Mouse (Mus musculus): ENCODE data around the gene Gstk1. TPM values are rescaled to one million over a fixed set of nuclear protein-coding genes. Genes with fewer than 3 reads are reported as not detected.

Gstk1 gene
- polyA plus RNA-seq (2015; fragmentation: Nextera tagmentation; extraction: Ambion mirVana), result 22.8 and 23.8 TPM in 2 replicates

GRCm38 (mm10) chr6:42245711-42246353, at the start of gene Gstk1:
Gene Gstk1, plus strand, starts transcription at chr6:42245935.
- H3K27ac ChIP-seq (ENCODE audit: low read length), result no peak within 1 kb of the TSS
- no peaks in the 10 kb centered on the region for H3K9me3 ChIP-seq (replicated peaks; ENCODE audit: control insufficient read depth, low read length)
- 2% methylated on average over 28 of the region's 28 CpGs for WGBS
- 0 out of 2 replicates have a peak, but pooled peaks cover 3% of the 10 kb centered on the region for H3K4me1 ChIP-seq (ENCODE audit: control insufficient read depth, insufficient read depth, low read length)
- no peaks in the 10 kb centered on the region for H3K27me3 ChIP-seq (ENCODE audit: control insufficient read depth, insufficient read depth, low read length)
- no peaks in the 10 kb centered on the region for H3K36me3 ChIP-seq (ENCODE audit: control insufficient read depth, insufficient read depth, low read length)
- peak within 1 kb of the TSS; percentile 53 for H3K9ac ChIP-seq (ENCODE audit: low read length)
- peak within 1 kb of the TSS; percentile 50 for H3K4me3 ChIP-seq (replicated peaks; ENCODE audit: low read length)
- peak; percentile 99 for ATAC-seq (ENCODE audit: insufficient read depth, low FRiP score)
- peak within 1 kb of the TSS; percentile 76 for H3K4me2 ChIP-seq (ENCODE audit: low read depth, low read length)

GRCm38 (mm10) chr6:42197710-42198109, 48.0 kb upstream of the Gstk1 start:
- Histone ChIP-seq H3K9ac (ENCODE audit: low read length) (no peak overlapping the region), H3K27me3 (ENCODE audit: control insufficient read depth, insufficient read depth, low read length) (no peaks in the 10 kb centered on the region), H3K4me1 (ENCODE audit: control insufficient read depth, insufficient read depth, low read length) (no peaks in the 10 kb centered on the region), H3K4me3 (replicated peaks; ENCODE audit: low read length) (no peak overlapping the region), H3K27ac (ENCODE audit: low read length) (no peak overlapping the region), H3K4me2 (ENCODE audit: low read depth, low read length) (no peak overlapping the region), H3K36me3 (ENCODE audit: control insufficient read depth, insufficient read depth, low read length) (no peaks in the 10 kb centered on the region), H3K9me3 (replicated peaks; ENCODE audit: control insufficient read depth, low read length) (no peaks in the 10 kb centered on the region)
- ATAC-seq (ENCODE audit: insufficient read depth, low FRiP score), result no peak
- 22% methylated on average over 3 of the region's 3 CpGs for WGBS

GRCm38 (mm10) chr6:42199498-42199897, 46.2 kb upstream of the Gstk1 start:
- no peak overlapping the region for H3K9ac ChIP-seq (ENCODE audit: low read length)
- no peak overlapping the region for H3K27ac ChIP-seq (ENCODE audit: low read length)
- H3K9me3 ChIP-seq (replicated peaks; ENCODE audit: control insufficient read depth, low read length), result no peaks in the 10 kb centered on the region
- no peak for ATAC-seq (ENCODE audit: insufficient read depth, low FRiP score)
- no peak overlapping the region for H3K4me3 ChIP-seq (replicated peaks; ENCODE audit: low read length)
- H3K36me3 ChIP-seq (ENCODE audit: control insufficient read depth, insufficient read depth, low read length), result no peaks in the 10 kb centered on the region
- no peak overlapping the region for H3K4me2 ChIP-seq (ENCODE audit: low read depth, low read length)
- WGBS, result 76% methylated on average over 1 of the region's 1 CpGs
- no peaks in the 10 kb centered on the region for H3K27me3 ChIP-seq (ENCODE audit: control insufficient read depth, insufficient read depth, low read length)
- H3K4me1 ChIP-seq (ENCODE audit: control insufficient read depth, insufficient read depth, low read length), result no peaks in the 10 kb centered on the region

GRCm38 (mm10) chr6:42215028-42215427, 30.7 kb upstream of the Gstk1 start, which contains the start of gene Tas2r144:
Gene Tas2r144, plus strand, starts transcription at chr6:42215328.
- Histone ChIP-seq H3K9ac (ENCODE audit: low read length) (no peak within 1 kb of the TSS), H3K36me3 (ENCODE audit: control insufficient read depth, insufficient read depth, low read length) (no peaks in the 10 kb centered on the region), H3K27ac (ENCODE audit: low read length) (no peak within 1 kb of the TSS), H3K4me3 (replicated peaks; ENCODE audit: low read length) (no peak within 1 kb of the TSS), H3K27me3 (ENCODE audit: control insufficient read depth, insufficient read depth, low read length) (no peaks in the 10 kb centered on the region), H3K9me3 (replicated peaks; ENCODE audit: control insufficient read depth, low read length) (no peaks in the 10 kb centered on the region), H3K4me1 (ENCODE audit: control insufficient read depth, insufficient read depth, low read length) (no peaks in the 10 kb centered on the region), H3K4me2 (ENCODE audit: low read depth, low read length) (no peak within 1 kb of the TSS)
- no peak for ATAC-seq (ENCODE audit: insufficient read depth, low FRiP score)
- 83% methylated on average over 2 of the region's 2 CpGs for WGBS

- Histone ChIP-seq H3K4me2 (ENCODE audit: low read depth, low read length) (no peak overlapping the region), H3K27ac (ENCODE audit: low read length) (no peak overlapping the region), H3K9me3 (replicated peaks; ENCODE audit: control insufficient read depth, low read length) (no peaks in the 10 kb centered on the region), H3K4me1 (ENCODE audit: control insufficient read depth, insufficient read depth, low read length) (no peaks in the 10 kb centered on the region), H3K36me3 (ENCODE audit: control insufficient read depth, insufficient read depth, low read length) (no peaks in the 10 kb centered on the region), H3K9ac (ENCODE audit: low read length) (no peak overlapping the region), H3K4me3 (replicated peaks; ENCODE audit: low read length) (no peak overlapping the region), H3K27me3 (ENCODE audit: control insufficient read depth, insufficient read depth, low read length) (no peaks in the 10 kb centered on the region)
- WGBS, result 53% methylated on average over 3 of the region's 3 CpGs
- ATAC-seq (ENCODE audit: insufficient read depth, low FRiP score), result no peak
These were observed 23.4 kb upstream of the Gstk1 start for GRCm38 (mm10) chr6:42222286-42222685.

- no peak for ATAC-seq (ENCODE audit: insufficient read depth, low FRiP score)
- Histone ChIP-seq H3K4me3 (replicated peaks; ENCODE audit: low read length) (no peak overlapping the region), H3K27me3 (ENCODE audit: control insufficient read depth, insufficient read depth, low read length) (no peaks in the 10 kb centered on the region), H3K4me1 (ENCODE audit: control insufficient read depth, insufficient read depth, low read length) (no peaks in the 10 kb centered on the region), H3K9me3 (replicated peaks; ENCODE audit: control insufficient read depth, low read length) (no peaks in the 10 kb centered on the region), H3K9ac (ENCODE audit: low read length) (no peak overlapping the region), H3K4me2 (ENCODE audit: low read depth, low read length) (no peak overlapping the region), H3K27ac (ENCODE audit: low read length) (no peak overlapping the region), H3K36me3 (ENCODE audit: control insufficient read depth, insufficient read depth, low read length) (no peaks in the 10 kb centered on the region)
- 61% methylated on average over 4 of the region's 4 CpGs for WGBS
These were observed 20.7 kb upstream of the Gstk1 start for GRCm38 (mm10) chr6:42225046-42225445.

- no peak overlapping the region for H3K27ac ChIP-seq (ENCODE audit: low read length)
- ATAC-seq (ENCODE audit: insufficient read depth, low FRiP score), result no peak
- WGBS, result 29% methylated on average over 17 of the region's 17 CpGs
- H3K4me1 ChIP-seq (ENCODE audit: control insufficient read depth, insufficient read depth, low read length), result no peaks in the 10 kb centered on the region
- H3K4me3 ChIP-seq (replicated peaks; ENCODE audit: low read length), result no peak overlapping the region
- no peak overlapping the region for H3K9ac ChIP-seq (ENCODE audit: low read length)
- no peaks in the 10 kb centered on the region for H3K27me3 ChIP-seq (ENCODE audit: control insufficient read depth, insufficient read depth, low read length)
- no peaks in the 10 kb centered on the region for H3K36me3 ChIP-seq (ENCODE audit: control insufficient read depth, insufficient read depth, low read length)
- H3K9me3 ChIP-seq (replicated peaks; ENCODE audit: control insufficient read depth, low read length), result no peaks in the 10 kb centered on the region
- H3K4me2 ChIP-seq (ENCODE audit: low read depth, low read length), result 0 out of 2 replicates have a peak overlapping the region, but pooled peaks have one; percentile 23
These were observed 18.3 kb upstream of the Gstk1 start for GRCm38 (mm10) chr6:42227240-42228101.

GRCm38 (mm10) chr6:42229610-42230009, 16.1 kb upstream of the Gstk1 start:
- Histone ChIP-seq H3K27me3 (ENCODE audit: control insufficient read depth, insufficient read depth, low read length) (no peaks in the 10 kb centered on the region), H3K4me2 (ENCODE audit: low read depth, low read length) (no peak overlapping the region), H3K4me1 (ENCODE audit: control insufficient read depth, insufficient read depth, low read length) (no peaks in the 10 kb centered on the region), H3K4me3 (replicated peaks; ENCODE audit: low read length) (no peak overlapping the region), H3K9ac (ENCODE audit: low read length) (no peak overlapping the region), H3K9me3 (replicated peaks; ENCODE audit: control insufficient read depth, low read length) (no peaks in the 10 kb centered on the region), H3K36me3 (ENCODE audit: control insufficient read depth, insufficient read depth, low read length) (no peaks in the 10 kb centered on the region), H3K27ac (ENCODE audit: low read length) (no peak overlapping the region)
- ATAC-seq (ENCODE audit: insufficient read depth, low FRiP score), result peak; percentile 76
- WGBS, result 61% methylated on average over 4 of the region's 4 CpGs

GRCm38 (mm10) chr6:42231191-42231590, 14.5 kb upstream of the Gstk1 start:
- no peak overlapping the region for H3K4me2 ChIP-seq (ENCODE audit: low read depth, low read length)
- no peak overlapping the region for H3K9ac ChIP-seq (ENCODE audit: low read length)
- no peak overlapping the region for H3K27ac ChIP-seq (ENCODE audit: low read length)
- ATAC-seq (ENCODE audit: insufficient read depth, low FRiP score), result no peak
- H3K4me1 ChIP-seq (ENCODE audit: control insufficient read depth, insufficient read depth, low read length), result no peaks in the 10 kb centered on the region
- H3K36me3 ChIP-seq (ENCODE audit: control insufficient read depth, insufficient read depth, low read length), result no peaks in the 10 kb centered on the region
- H3K4me3 ChIP-seq (replicated peaks; ENCODE audit: low read length), result no peak overlapping the region
- WGBS, result 76% methylated on average over 3 of the region's 3 CpGs
- no peaks in the 10 kb centered on the region for H3K9me3 ChIP-seq (replicated peaks; ENCODE audit: control insufficient read depth, low read length)
- H3K27me3 ChIP-seq (ENCODE audit: control insufficient read depth, insufficient read depth, low read length), result no peaks in the 10 kb centered on the region

Data from stomach, embryonic 16.5 days (tissue).